Mouse (Mus musculus) kidney, postnatal 0 days (tissue): ENCODE data around the gene Kctd10. TPM values are rescaled to one million over a fixed set of nuclear protein-coding genes. Genes with fewer than 3 reads are reported as not detected.

Experiments
- ATAC-seq: fragments of 200-750 bp; cut with Nextera tagmentation; replicated peaks from 2 replicates; pipeline ENCODE4 v1.8.0; 2017; ENCODE audit warnings: low read depth, moderate number of reproducible peaks, moderate TSS enrichment, moderate library complexity; ENCODE audit not compliant: low FRiP score
- DNase-seq: peaks from one replicate; pipeline ENCODE4 v3.0.0-alpha.2; 2016; ENCODE audit warnings: low spot score
- H3K27ac ChIP-seq: fragments of 300-500 bp; sonication (generic); 2 replicates; pipeline ENCODE4 v1.5.1; 2014; ENCODE audit warnings: mild to moderate bottlenecking
- H3K27me3 ChIP-seq: fragments of 300-500 bp; sonication (generic); 2 replicates; pipeline ENCODE4 v1.6.1; 2014; ENCODE audit warnings: low read length, mixed read lengths; ENCODE audit not compliant: insufficient read depth
- H3K36me3 ChIP-seq: fragments of 300-500 bp; sonication (generic); 2 replicates; pipeline ENCODE4 v1.6.1; 2014; ENCODE audit warnings: low read length, mixed read lengths; ENCODE audit not compliant: insufficient read depth
- H3K4me1 ChIP-seq: fragments of 300-500 bp; sonication (generic); replicated peaks from 2 replicates; pipeline ENCODE4 v1.6.1; 2014; ENCODE audit warnings: antibody characterized with exemption, low read length, mixed read lengths; ENCODE audit not compliant: insufficient read depth
- H3K4me2 ChIP-seq: fragments of 300-500 bp; sonication (generic); 2 replicates; pipeline ENCODE4 v1.6.1; 2014; ENCODE audit warnings: mild to moderate bottlenecking, low read length, moderate library complexity, mixed read lengths
- H3K4me3 ChIP-seq: fragments of 300-500 bp; sonication (generic); replicated peaks from 2 replicates; pipeline ENCODE4 v1.5.1; 2014; ENCODE audit warnings: low read depth, low read length
- H3K9ac ChIP-seq: fragments of 300-500 bp; sonication (generic); 2 replicates; pipeline ENCODE4 v1.6.1; 2014; ENCODE audit warnings: low read depth, low read length
- H3K9me3 ChIP-seq: fragments of 300-500 bp; sonication (generic); replicated peaks from 2 replicates; pipeline ENCODE4 v1.6.1; 2016; ENCODE audit warnings: low read length, inconsistent platforms, mixed read lengths
- CTCF ChIP-seq: IDR thresholded peaks from 2 replicates; pipeline ENCODE4 v1.5.1; 2016; ENCODE audit warnings: antibody characterized with exemption, low read depth, mild to moderate bottlenecking, moderate library complexity
- WGBS: fragments of 180-500 bp; shearing (Covaris S2); extraction: QIAGEN DNeasy Blood & Tissue Kit; methylation state at CpG from one replicate; pipeline ENCODE4 v1.1.7; 2014; 5-methylcytosine and 5-hydroxymethylcytosine counted together
- polyA plus RNA-seq: library from polyadenylated mRNA; unstranded; fragments of >200 nt; fragmentation: Nextera tagmentation; extraction: Ambion mirVana; gene quantifications from 2 replicates; pipeline ENCODE4 v1.2.1, GENCODE M21; 2015

Kctd10 gene
- polyA plus RNA-seq, 1 experiment from 2014 or later, result 80.5 TPM

- peak overlapping the region; percentile 68 for H3K27ac ChIP-seq
- peak; percentile 29 for DNase-seq
These were observed 5.7 kb downstream of the Kctd10 start for GRCm38 (mm10) chr5:114374409-114375213.

GRCm38 (mm10) chr5:114373581-114373980, 6.7 kb downstream of the Kctd10 start:
- 83% methylated on average over 9 of the region's 9 CpGs for whole genome bisulfite sequencing
- no peak overlapping the region for H3K9ac ChIP-seq
- peaks cover 43% of the 10 kb centered on the region for H3K4me1 ChIP-seq
- no peak overlapping the region for H3K4me3 ChIP-seq
- no peak for DNase-seq
- no peaks in the 10 kb centered on the region for H3K27me3 ChIP-seq
- peak overlapping the region; percentile 68; the same call in 1 of the 2 replicates for H3K27ac ChIP-seq
- TF ChIP-seq CTCF, result no peak
- H3K36me3 ChIP-seq, result peaks cover 34% of the 10 kb centered on the region; the same call in 1 of the 2 replicates
- H3K4me2 ChIP-seq, result no peak overlapping the region
- H3K9me3 ChIP-seq, result no peaks in the 10 kb centered on the region
- ATAC-seq, result no peak

More at GRCm38 (mm10) chr5:114374409-114375213, 5.7 kb downstream of the Kctd10 start:
- ATAC-seq, result no peak
- 73% methylated on average over 23 of the region's 23 CpGs for WGBS
- Histone ChIP-seq H3K9ac (no peak overlapping the region), H3K4me3 (no peak overlapping the region), H3K9me3 (no peaks in the 10 kb centered on the region), H3K36me3 (peaks cover 25% of the 10 kb centered on the region; the same call in 1 of the 2 replicates), H3K4me2 (0 out of 2 replicates have a peak overlapping the region, but pooled peaks have one; percentile 10), H3K4me1 (peaks cover 45% of the 10 kb centered on the region), H3K27me3 (no peaks in the 10 kb centered on the region)
- no peak for TF ChIP-seq CTCF

GRCm38 (mm10) chr5:114373174-114373573, 7.1 kb downstream of the Kctd10 start:
- Histone ChIP-seq H3K4me3 (no peak overlapping the region), H3K36me3 (peaks cover 34% of the 10 kb centered on the region; the same call in 1 of the 2 replicates), H3K27me3 (no peaks in the 10 kb centered on the region), H3K9ac (no peak overlapping the region), H3K27ac (0 out of 2 replicates have a peak overlapping the region, but pooled peaks have one; percentile 68), H3K9me3 (no peaks in the 10 kb centered on the region), H3K4me1 (peaks cover 43% of the 10 kb centered on the region), H3K4me2 (no peak overlapping the region)
- DNase-seq (no peak), ATAC-seq (no peak)
- no peak for TF ChIP-seq CTCF
- WGBS, result 73% methylated on average over 11 of the region's 11 CpGs

GRCm38 (mm10) chr5:114372565-114372964, 7.7 kb downstream of the Kctd10 start:
- H3K4me2 ChIP-seq, result 0 out of 2 replicates have a peak overlapping the region, but pooled peaks have one; percentile 9
- H3K4me3 ChIP-seq, result no peak overlapping the region
- DNase-seq, result peak; percentile 38
- no peak for TF ChIP-seq CTCF
- H3K9me3 ChIP-seq, result no peaks in the 10 kb centered on the region
- H3K27ac ChIP-seq, result peak overlapping the region; percentile 68
- no peaks in the 10 kb centered on the region for H3K27me3 ChIP-seq
- peaks cover 34% of the 10 kb centered on the region; the same call in 1 of the 2 replicates for H3K36me3 ChIP-seq
- H3K9ac ChIP-seq, result no peak overlapping the region
- WGBS, result 50% methylated on average over 11 of the region's 11 CpGs
- peaks cover 40% of the 10 kb centered on the region for H3K4me1 ChIP-seq
- ATAC-seq, result no peak

GRCm38 (mm10) chr5:114371731-114372473, 8.4 kb downstream of the Kctd10 start:
- H3K27ac ChIP-seq, result peak overlapping the region; percentile 67
- no peak for ATAC-seq
- H3K27me3 ChIP-seq, result no peaks in the 10 kb centered on the region
- WGBS, result 40% methylated on average over 25 of the region's 25 CpGs
- H3K4me2 ChIP-seq, result peak overlapping the region; percentile 11; the same call in 1 of the 2 replicates
- DNase-seq, result peak; percentile 53
- TF ChIP-seq CTCF, result no peak
- H3K4me3 ChIP-seq, result no peak overlapping the region
- H3K4me1 ChIP-seq, result peaks cover 33% of the 10 kb centered on the region
- no peak overlapping the region for H3K9ac ChIP-seq
- H3K9me3 ChIP-seq, result no peaks in the 10 kb centered on the region
- H3K36me3 ChIP-seq, result peaks cover 40% of the 10 kb centered on the region; the same call in 1 of the 2 replicates

GRCm38 (mm10) chr5:114371331-114371730, 9.0 kb downstream of the Kctd10 start:
- peak overlapping the region; percentile 67 for H3K27ac ChIP-seq
- no peaks in the 10 kb centered on the region for H3K9me3 ChIP-seq
- DNase-seq, result peak; percentile 34
- no peak overlapping the region for H3K4me3 ChIP-seq
- no peak for TF ChIP-seq CTCF
- H3K27me3 ChIP-seq, result no peaks in the 10 kb centered on the region
- 26% methylated on average over 3 of the region's 3 CpGs for WGBS
- H3K9ac ChIP-seq, result no peak overlapping the region
- ATAC-seq, result no peak
- H3K4me2 ChIP-seq, result peak overlapping the region; percentile 11; the same call in 1 of the 2 replicates
- H3K4me1 ChIP-seq, result peaks cover 32% of the 10 kb centered on the region
- peaks cover 46% of the 10 kb centered on the region for H3K36me3 ChIP-seq
